Mouse (Mus musculus) small intestine, adult 2 months (tissue): Measurements from ENCODE around the gene Frmd8.

Source experiments
- CTCF ChIP-seq: fragments of 200-500 bp; IDR thresholded peaks from 2 replicates; pipeline ENCODE4 v1.5.1; 2012; ENCODE audit warnings: low read depth, mild to moderate bottlenecking, control low read depth, inconsistent platforms, low read length, moderate library complexity, mixed read lengths; ENCODE audit not compliant: insufficient replicate concordance, insufficient read length; ENCODE audit errors: extremely low read depth
- POLR2A ChIP-seq: fragments of 200-500 bp; IDR thresholded peaks from 2 replicates; pipeline ENCODE4 v1.6.1; 2012; ENCODE audit warnings: low read depth, mild to moderate bottlenecking, control low read depth, inconsistent platforms, low read length, moderate library complexity

- no peak for TF ChIP-seq POLR2A
- TF ChIP-seq CTCF: no peak
Observed at GRCm38 (mm10) chr19:5822174-5822833, 52.8 kb downstream of the Frmd8 start.
